Mouse (Mus musculus): ENCODE results near the gene Nab2.

The Nab2 gene

GRCm38 (mm10) chr10:127674046-127674655, 5.8 kb upstream of the Nab2 start:
- DNase-seq (ENCODE audit: low spot score), result no peak

DNA sequence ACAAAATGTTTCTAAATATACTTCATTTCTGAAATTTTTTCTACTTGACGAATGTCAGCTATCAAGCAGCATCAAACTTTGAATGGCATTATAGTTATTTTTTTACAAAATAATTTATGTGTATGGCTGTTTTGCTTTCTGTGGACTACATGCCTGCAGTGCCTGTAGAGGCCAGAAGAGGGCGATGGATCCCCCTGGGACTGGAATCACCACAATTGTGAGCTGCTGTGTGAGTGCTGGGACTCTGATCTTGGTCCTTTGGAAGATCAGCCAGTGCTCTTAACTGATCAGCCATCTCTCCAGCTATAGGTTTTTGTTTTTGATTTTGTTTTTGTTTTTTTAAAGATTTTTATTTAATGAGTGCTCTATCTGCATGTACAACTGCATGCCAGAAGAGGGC, 2.9 kb upstream of the Nab2 start:
- DNase-seq (ENCODE audit: low spot score), result no peak

GRCm38 (mm10) chr10:127670185-127670584, 1.8 kb upstream of the Nab2 start:
- no peak for DNase-seq (ENCODE audit: low spot score)

DNA sequence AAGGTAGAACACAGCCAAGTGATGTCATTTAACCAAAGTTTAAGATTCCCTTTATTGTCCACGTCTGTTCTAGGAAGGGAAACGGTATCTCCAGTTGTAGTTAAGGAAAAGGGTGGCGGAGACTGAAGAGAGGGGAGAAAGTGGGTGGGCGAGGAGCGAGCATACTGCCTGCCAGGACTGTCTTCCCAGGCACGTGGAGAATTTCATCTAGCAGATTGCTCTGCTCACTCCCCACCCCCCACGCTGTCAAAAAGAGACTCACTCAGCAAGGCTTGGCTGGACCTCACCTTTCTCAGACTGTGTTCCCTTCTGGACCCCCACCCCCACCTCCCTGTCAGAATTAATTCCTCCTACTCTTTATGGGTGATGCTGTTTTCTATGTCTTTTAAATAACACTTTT, 802 bp upstream of the Nab2 start:
- no peak for DNase-seq (ENCODE audit: low spot score)

GRCm38 (mm10) chr10:127667269-127668092, 887 bp downstream of the Nab2 start:
- DNase-seq (ENCODE audit: low spot score), result peak; percentile 89

DNA sequence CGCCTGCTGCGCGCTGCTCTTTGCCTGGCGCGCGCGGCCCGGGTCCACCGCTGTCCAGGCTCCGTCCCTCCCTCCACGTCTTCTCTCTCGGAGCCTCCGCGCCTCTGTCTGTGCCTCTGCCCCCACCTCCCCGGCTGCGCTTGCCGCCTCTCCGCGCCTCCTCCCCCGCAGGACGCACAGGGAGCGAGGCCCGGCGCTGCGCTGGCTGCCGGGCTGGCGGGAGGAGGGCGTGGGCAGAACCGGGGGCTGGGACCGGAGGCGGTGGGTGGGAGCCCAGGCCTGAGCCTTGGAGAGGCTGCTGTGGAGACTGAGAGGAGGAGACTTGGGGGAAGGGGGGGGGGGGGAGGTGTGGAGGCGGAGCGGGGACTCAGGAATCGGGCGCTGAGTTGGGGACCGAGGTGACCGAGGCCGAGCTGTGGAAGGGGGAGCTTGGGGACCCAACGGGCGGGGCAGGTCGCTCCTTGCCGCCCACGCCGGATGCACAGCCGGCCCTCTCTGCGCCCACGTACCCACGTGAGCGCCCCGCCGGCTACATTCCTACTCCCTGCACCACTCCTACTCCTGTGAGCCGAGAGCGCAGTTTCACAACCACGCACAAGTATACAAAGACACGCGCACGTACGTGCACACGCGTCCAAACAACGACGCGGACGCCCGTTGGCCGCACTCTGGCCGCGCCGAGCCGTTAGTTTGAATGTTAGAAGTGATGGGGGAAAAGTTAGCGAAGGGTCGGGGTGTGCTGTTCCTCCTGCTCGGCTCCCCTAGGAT, 1.7 kb downstream of the Nab2 start, which contains the start of gene Nemp1:
Nemp1 (plus strand) TSS at position 401 of the 768 bp plus-strand sequence.
- DNase-seq (ENCODE audit: low spot score), result peak; percentile 87

DNA sequence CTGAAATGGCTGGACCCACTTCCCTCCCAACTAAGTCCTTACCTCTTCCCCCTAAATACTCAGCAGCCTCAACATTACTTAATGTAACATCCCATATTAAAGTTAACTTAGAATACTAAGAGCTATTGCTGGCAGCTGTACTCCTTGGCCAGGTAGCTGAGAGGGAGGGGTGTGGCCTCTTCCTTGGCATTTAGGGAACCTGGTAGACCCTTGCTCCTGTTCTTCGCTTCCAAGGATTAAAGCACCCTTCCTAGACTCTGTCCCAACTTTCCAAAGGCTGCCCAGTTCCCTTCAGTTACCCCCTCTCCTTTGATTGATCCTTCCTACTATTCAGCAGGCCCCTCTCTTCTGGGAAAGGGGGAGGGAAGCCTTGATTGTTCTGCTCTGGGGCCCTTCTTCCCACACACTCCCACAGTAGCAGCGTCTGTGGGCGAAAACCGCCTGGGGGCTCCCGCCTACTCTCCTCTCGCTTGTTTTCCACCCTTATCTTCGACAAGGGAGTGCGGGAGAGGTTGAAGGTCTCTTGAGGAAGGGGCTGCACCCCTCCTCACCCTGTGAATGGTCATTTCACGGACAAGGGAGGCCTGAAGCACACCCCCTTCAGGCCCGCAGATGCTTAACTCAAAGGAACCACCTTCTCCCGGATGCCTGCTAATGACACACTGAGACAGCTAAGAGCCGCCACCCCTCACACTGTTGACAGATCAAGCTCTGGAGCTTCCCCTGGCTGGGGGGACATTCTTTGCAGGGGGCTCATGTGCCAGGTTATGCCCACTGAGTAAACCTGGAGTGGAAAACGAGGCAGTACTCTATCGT, 2.8 kb downstream of the Nab2 start:
- no peak for DNase-seq (ENCODE audit: low spot score)

GRCm38 (mm10) chr10:127664891-127665290, 3.5 kb downstream of the Nab2 start:
- DNase-seq (ENCODE audit: low spot score), result no peak

DNA sequence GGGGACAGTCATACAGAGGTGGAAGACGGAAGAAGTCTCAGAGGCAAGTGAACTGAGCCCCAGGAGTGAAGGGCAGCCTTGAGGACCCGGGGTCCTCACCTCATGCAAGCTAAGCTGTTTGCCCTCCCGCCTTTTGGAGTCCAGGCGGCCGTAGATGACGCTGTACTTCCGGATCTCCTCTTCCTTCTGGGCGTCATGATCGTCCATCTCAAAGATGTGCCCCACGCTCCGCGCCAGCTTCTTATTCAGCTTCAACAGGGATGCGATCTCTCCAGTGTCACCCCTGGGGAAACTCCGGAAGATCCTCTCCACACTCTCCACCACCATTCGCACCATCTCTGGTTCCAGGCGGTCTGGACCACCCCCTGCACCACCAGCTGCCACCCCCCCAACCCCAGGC, 4.2 kb downstream of the Nab2 start:
- no peak for DNase-seq (ENCODE audit: low spot score)

DNA sequence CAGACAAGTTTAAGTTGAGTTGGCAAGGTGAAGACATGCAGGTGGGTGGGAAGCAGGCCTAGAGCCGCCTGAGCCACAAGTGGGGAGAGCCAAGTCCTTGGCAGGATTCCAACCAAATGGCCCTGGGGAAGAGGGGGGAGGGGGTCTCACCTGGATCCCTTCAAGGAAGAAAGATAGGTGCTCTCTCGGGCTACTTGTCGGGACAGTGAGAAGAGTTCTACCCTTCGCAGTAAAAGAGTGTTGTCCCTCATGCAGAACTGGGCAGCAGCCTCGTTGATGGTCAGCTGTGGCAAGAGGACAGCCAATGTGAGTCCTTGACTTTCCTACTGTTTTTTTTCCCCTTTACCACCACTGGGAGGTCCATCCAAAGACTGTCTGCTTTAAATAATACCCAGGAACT, 4.8 kb downstream of the Nab2 start:
- DNase-seq (ENCODE audit: low spot score), result no peak

- DNase-seq (ENCODE audit: low spot score), result no peak
Measured at GRCm38 (mm10) chr10:127662666-127663253, 5.6 kb downstream of the Nab2 start.

- DNase-seq (ENCODE audit: low spot score), result peak; percentile 65
Measured at GRCm38 (mm10) chr10:127661915-127662663, 6.3 kb downstream of the Nab2 start.

DNA sequence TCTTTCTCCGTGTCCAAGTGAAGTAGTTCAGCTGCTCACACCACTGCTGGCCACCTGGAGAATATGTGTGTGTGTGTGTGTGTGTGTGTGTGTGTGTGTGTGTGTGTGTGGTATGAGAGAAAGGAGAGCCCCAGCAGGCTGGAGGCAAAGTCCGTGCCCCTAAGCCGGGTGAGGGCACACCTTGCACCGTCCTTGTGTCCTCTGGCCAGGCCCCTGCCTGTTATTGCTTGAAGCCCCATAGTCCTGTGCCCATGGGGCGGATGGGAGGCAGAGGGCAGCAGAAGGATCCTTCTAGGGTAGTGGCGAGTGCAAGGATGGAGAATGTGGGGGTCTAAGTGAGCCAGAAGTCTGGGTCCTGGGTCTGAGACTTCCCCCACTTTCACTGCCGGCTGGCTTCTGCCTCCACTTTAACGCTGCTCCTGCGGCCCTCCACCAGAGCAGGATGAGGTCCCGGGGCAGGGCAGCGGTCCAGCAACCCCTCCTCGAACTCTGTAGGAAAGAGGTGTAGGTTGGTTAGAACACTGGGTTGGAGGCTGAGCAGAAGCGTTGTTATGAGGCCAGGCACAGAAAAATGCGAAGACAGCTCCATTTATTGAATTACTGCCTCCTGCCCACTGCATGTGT, 7.0 kb downstream of the Nab2 start:
- DNase-seq (ENCODE audit: low spot score), result no peak

DNA sequence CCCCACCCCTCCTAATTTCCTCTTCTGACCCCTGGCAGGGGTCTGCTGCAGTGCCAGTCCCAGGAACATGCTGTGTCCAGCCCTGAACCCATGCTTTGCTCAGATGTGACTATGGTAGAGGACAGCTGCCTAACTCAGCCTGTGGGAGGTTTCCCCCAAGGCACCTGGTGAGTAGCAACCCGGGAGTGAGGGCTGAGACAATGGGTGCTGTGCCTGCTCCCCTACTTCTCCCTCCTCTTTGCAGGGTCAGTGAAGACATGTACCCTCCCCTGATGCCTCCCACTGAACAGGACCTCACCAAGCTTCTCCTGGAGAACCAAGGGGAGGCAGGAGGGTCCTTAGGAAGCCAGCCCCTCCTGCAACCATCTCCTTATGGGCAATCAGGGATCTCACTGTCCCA, 8.8 kb downstream of the Nab2 start:
- no peak for DNase-seq (ENCODE audit: low spot score)

DNA sequence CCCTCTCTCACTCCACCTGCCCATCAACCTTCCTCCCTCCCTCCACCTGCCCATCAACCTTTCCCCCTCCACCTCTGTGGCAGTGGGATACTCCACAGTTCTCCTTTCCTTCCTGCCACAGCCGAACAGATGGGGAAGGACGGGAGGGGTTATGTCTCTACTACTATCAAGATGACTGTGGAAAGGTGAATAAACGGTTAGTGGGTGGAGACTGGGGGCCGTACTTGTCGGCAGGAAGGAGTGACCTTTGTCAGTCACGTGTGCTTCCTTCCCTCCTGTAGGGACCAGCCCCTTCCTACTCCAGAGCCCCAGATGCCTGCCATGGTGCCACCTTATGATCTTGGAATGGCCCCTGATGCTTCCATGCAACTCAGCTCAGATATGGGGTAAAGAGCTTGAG, 10.3 kb downstream of the Nab2 start:
- peak; percentile 82 for DNase-seq (ENCODE audit: low spot score)

GRCm38 (mm10) chr10:127657617-127658016, 10.8 kb downstream of the Nab2 start:
- DNase-seq (ENCODE audit: low spot score), result peak; percentile 29

DNA sequence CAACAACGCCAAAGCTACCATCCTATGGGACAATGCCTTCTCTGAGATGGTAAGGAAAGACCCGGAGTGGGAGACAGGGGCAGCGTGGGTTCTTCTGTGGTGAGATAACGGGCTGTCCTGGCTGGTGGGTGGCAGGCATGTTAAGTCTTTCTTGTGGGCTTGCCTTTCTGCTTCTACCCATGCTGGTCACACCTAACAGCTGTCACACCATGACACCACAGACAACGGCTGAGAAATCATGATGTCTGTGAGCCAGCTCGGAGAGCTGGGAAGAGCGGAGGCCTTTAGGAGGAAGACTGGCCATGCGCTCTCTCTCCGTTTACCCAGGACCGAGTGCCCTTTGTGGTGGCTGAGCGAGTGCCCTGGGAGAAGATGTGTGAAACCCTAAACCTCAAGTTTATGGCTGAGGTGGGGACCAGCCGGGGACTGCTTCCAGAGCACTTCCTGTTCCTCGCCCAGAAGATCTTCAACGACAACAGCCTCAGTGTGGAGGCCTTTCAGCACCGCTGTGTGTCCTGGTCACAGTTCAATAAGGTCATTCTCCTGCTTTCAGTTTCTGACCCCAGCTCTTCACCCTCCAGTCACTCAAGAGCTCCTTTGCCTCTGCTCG, 13.3 kb downstream of the Nab2 start:
- no peak for DNase-seq (ENCODE audit: low spot score)

- DNase-seq (ENCODE audit: low spot score), result peak; percentile 57
Measured at GRCm38 (mm10) chr10:127652906-127653638, 15.3 kb downstream of the Nab2 start.

GRCm38 (mm10) chr10:127645791-127646190, 22.6 kb downstream of the Nab2 start:
- DNase-seq (ENCODE audit: low spot score), result no peak
